Mouse (Mus musculus): ENCODE results near the gene Ankrd17. TPM values are rescaled to one million over a fixed set of nuclear protein-coding genes. Genes with fewer than 3 reads are reported as not detected.

The Ankrd17 gene
- polyA plus RNA-seq, 1 experiment from 2014 or later: 26.8 TPM

DNA sequence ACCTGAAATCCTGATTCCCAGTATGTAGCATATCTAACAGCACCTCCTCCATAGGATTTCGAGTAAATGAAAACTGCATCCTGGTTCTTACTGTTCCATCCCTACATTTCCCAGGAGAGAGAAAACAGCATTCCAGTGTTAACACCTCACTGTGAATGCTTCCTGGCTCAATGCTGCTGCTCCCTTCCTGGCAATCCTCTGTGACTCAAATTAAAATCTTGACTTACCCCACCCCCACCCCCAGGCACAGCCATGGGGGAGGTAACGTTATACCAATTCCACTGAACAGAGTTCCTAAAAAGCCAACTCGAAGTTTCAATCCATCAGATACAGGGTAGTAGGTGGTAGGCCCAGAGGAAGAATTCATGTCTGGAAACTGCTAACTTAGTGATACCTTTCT is 143.4 kb downstream of the Ankrd17 start:
- peak overlapping the region; percentile 74 for H3K4me3 ChIP-seq (ENCODE audit: low read depth, low read length)
- H3K4me2 ChIP-seq: peak overlapping the region; percentile 78
- no peak for ATAC-seq (replicated peaks; ENCODE audit: insufficient number of reproducible peaks, low FRiP score, low TSS enrichment)
- no peaks in the 10 kb centered on the region for H3K27me3 ChIP-seq (ENCODE audit: control insufficient read depth, insufficient read depth, low read length)
- WGBS (ENCODE audit: insufficient replicate concordance): 29% methylated on average over 3 of the region's 3 CpGs
- peaks cover 6% of the 10 kb centered on the region for H3K4me1 ChIP-seq (ENCODE audit: control insufficient read depth, insufficient read depth, low read length)
- 0 out of 2 replicates have a peak overlapping the region, but pooled peaks have one; percentile 91 for H3K27ac ChIP-seq (ENCODE audit: low read depth, low read length)
- H3K9me3 ChIP-seq (replicated peaks; ENCODE audit: control insufficient read depth, low read length): no peaks in the 10 kb centered on the region
- H3K36me3 ChIP-seq (ENCODE audit: control insufficient read depth, insufficient read depth, low read length): peaks cover 5% of the 10 kb centered on the region; the same call in 1 of the 2 replicates
- H3K9ac ChIP-seq (ENCODE audit: low read depth, low read length): peak overlapping the region; percentile 93

DNA sequence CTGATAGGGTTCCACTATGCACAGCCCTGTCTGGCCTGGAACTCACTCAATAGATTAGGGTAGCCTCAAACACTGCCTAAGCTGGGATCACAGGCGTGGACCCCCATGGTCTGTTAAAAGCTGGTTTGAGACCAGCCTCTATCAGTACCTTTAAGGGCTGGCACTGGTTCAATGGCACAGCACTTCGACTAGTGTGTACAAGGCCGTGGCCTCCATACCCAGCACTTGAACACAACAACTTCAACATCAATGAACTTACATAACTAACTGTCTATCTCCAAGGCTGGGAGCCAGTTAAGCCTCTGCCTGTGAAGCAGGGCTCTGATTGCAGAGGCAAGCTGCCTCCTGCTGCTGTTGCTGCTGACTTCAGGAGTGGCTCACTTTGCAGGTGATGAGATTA is 148.6 kb downstream of the Ankrd17 start:
- Histone ChIP-seq H3K9ac (ENCODE audit: low read depth, low read length) (no peak overlapping the region), H3K4me2 (no peak overlapping the region), H3K9me3 (replicated peaks; ENCODE audit: control insufficient read depth, low read length) (no peaks in the 10 kb centered on the region), H3K4me1 (ENCODE audit: control insufficient read depth, insufficient read depth, low read length) (peaks cover 2% of the 10 kb centered on the region; the same call in 1 of the 2 replicates), H3K27me3 (ENCODE audit: control insufficient read depth, insufficient read depth, low read length) (no peaks in the 10 kb centered on the region), H3K27ac (ENCODE audit: low read depth, low read length) (no peak overlapping the region), H3K36me3 (ENCODE audit: control insufficient read depth, insufficient read depth, low read length) (peaks cover 24% of the 10 kb centered on the region), H3K4me3 (ENCODE audit: low read depth, low read length) (no peak overlapping the region)
- WGBS (ENCODE audit: insufficient replicate concordance): 93% methylated on average over 3 of the region's 3 CpGs
- ATAC-seq (replicated peaks; ENCODE audit: insufficient number of reproducible peaks, low FRiP score, low TSS enrichment): no peak

DNA sequence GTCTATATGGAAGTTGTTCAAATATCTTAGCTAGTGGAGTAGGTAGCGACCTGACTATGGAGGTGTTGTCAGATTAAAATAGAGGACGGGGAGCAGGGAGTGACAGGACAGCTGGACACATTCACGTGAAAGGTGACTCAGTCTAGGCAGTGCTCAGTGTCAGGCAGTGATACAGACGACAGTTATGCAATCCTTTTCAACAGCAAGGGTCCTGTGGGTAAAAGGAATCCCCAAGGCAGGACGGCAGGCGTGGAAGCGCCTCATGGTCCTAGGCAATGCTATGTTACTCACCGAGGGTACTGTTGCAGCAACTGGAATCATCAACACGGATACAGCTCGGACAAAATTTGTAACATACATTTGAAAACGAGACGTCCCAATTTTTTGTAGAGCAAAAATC is 149.2 kb downstream of the Ankrd17 start:
- no peaks in the 10 kb centered on the region for H3K4me1 ChIP-seq (ENCODE audit: control insufficient read depth, insufficient read depth, low read length)
- H3K27ac ChIP-seq (ENCODE audit: low read depth, low read length): no peak overlapping the region
- 89% methylated on average over 12 of the region's 12 CpGs for WGBS (ENCODE audit: insufficient replicate concordance)
- H3K4me2 ChIP-seq: no peak overlapping the region
- no peak overlapping the region for H3K9ac ChIP-seq (ENCODE audit: low read depth, low read length)
- ATAC-seq (replicated peaks; ENCODE audit: insufficient number of reproducible peaks, low FRiP score, low TSS enrichment): no peak
- no peaks in the 10 kb centered on the region for H3K9me3 ChIP-seq (replicated peaks; ENCODE audit: control insufficient read depth, low read length)
- peaks cover 24% of the 10 kb centered on the region for H3K36me3 ChIP-seq (ENCODE audit: control insufficient read depth, insufficient read depth, low read length)
- no peak overlapping the region for H3K4me3 ChIP-seq (ENCODE audit: low read depth, low read length)
- no peaks in the 10 kb centered on the region for H3K27me3 ChIP-seq (ENCODE audit: control insufficient read depth, insufficient read depth, low read length)

DNA sequence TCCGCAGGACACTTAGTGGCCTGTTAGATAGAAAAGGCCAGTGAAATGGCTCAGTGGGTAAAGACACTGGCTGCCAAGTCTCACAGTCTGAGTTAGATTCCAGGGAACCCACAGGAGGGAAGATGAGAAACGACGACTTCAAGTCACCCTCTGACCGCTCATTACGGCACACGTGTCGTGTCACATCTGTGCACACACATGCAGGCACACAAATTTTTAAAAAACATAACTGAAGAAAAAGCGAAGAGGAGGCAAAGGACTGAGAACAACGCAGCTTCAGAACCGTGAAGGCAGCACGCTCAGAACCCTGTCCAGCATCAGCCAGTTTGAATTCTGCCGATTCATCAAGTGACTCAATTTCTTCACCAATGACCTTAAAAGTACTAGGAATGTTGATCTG is 153.0 kb downstream of the Ankrd17 start:
- Histone ChIP-seq H3K4me1 (ENCODE audit: control insufficient read depth, insufficient read depth, low read length) (no peaks in the 10 kb centered on the region), H3K36me3 (ENCODE audit: control insufficient read depth, insufficient read depth, low read length) (peaks cover 21% of the 10 kb centered on the region), H3K4me2 (no peak overlapping the region), H3K4me3 (ENCODE audit: low read depth, low read length) (no peak overlapping the region), H3K27me3 (ENCODE audit: control insufficient read depth, insufficient read depth, low read length) (no peaks in the 10 kb centered on the region), H3K27ac (ENCODE audit: low read depth, low read length) (no peak overlapping the region), H3K9ac (ENCODE audit: low read depth, low read length) (no peak overlapping the region), H3K9me3 (replicated peaks; ENCODE audit: control insufficient read depth, low read length) (no peaks in the 10 kb centered on the region)
- no peak for ATAC-seq (replicated peaks; ENCODE audit: insufficient number of reproducible peaks, low FRiP score, low TSS enrichment)
- 93% methylated on average over 12 of the region's 12 CpGs for WGBS (ENCODE audit: insufficient replicate concordance)

- Histone ChIP-seq H3K4me3 (ENCODE audit: low read depth, low read length) (no peak overlapping the region), H3K4me1 (ENCODE audit: control insufficient read depth, insufficient read depth, low read length) (no peaks in the 10 kb centered on the region), H3K4me2 (no peak overlapping the region), H3K9ac (ENCODE audit: low read depth, low read length) (no peak overlapping the region), H3K36me3 (ENCODE audit: control insufficient read depth, insufficient read depth, low read length) (no peaks in the 10 kb centered on the region), H3K27me3 (ENCODE audit: control insufficient read depth, insufficient read depth, low read length) (no peaks in the 10 kb centered on the region), H3K9me3 (replicated peaks; ENCODE audit: control insufficient read depth, low read length) (no peaks in the 10 kb centered on the region), H3K27ac (ENCODE audit: low read depth, low read length) (no peak overlapping the region)
- 24% methylated on average over 5 of the region's 5 CpGs for WGBS (ENCODE audit: insufficient replicate concordance)
- ATAC-seq (replicated peaks; ENCODE audit: insufficient number of reproducible peaks, low FRiP score, low TSS enrichment): no peak
Observed at GRCm38 (mm10) chr5:90203168-90203567, 163.2 kb downstream of the Ankrd17 start.

DNA sequence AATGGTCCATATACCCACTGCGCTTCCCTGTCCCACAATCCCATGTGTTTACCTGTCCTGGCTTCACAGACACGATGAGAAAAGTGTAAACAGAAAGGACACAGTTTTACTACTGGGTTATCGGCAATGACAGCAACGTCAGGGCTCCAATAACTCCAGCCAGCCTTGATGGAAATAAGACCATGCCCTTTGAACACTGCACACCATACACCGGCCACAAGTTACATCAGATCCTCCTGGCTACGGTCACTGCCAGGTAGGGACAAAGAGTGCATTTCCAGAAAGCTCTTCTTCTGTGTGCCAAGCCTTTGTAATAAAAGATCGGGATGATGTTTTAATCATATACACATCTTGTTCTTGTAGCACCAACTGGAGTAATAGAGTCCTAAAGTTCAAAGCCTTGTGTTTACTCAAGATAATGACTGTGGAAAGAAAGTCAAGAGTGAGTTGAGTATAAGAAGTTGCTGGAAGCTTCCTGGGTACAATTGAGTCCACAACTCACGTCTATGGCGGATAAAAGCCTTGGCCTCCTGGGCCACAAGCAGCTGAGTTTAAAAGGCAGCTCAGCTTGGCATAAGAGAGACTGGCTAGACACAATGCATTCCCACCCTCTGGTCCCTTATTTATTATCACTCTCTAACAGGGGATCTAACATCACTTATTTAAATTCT is 163.8 kb downstream of the Ankrd17 start:
- Histone ChIP-seq H3K4me2 (no peak overlapping the region), H3K9ac (ENCODE audit: low read depth, low read length) (no peak overlapping the region), H3K36me3 (ENCODE audit: control insufficient read depth, insufficient read depth, low read length) (no peaks in the 10 kb centered on the region), H3K4me1 (ENCODE audit: control insufficient read depth, insufficient read depth, low read length) (no peaks in the 10 kb centered on the region), H3K9me3 (replicated peaks; ENCODE audit: control insufficient read depth, low read length) (no peaks in the 10 kb centered on the region), H3K27me3 (ENCODE audit: control insufficient read depth, insufficient read depth, low read length) (no peaks in the 10 kb centered on the region), H3K4me3 (ENCODE audit: low read depth, low read length) (no peak overlapping the region), H3K27ac (ENCODE audit: low read depth, low read length) (no peak overlapping the region)
- no peak for ATAC-seq (replicated peaks; ENCODE audit: insufficient number of reproducible peaks, low FRiP score, low TSS enrichment)
- 80% methylated on average over 9 of the region's 9 CpGs for WGBS (ENCODE audit: insufficient replicate concordance)

DNA sequence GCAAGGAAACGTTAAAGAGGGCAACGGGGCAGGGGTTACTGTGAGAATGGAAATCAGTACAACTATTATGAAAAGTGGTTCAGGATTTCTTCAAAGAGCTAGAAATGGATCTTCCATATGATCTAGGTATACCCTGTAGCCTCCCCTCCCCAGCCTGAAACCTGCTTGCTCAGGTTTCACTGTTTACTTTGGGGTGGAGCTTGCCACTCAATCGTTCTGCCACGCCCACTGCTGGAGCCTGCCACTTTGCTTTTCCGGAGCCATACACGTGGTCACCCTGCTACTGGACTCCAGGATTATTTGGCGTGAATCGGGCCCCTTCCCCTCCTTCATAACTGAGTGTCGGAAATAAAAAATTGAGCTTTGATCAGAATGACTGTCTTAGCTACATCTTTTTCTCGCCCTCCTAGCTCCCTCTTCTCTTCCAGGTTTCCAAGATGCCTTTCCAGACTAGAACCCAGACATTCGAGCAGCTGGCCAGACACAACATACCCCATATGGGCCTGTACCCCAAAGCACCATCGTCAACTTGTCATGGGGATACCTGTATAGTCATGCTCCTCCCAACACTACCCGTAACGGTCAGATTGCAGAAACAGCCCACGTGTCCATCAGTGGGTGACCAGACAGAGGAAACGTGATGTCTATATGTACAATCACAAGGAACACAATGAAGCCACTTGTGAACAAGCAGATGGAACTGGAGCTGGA is 166.3 kb downstream of the Ankrd17 start:
- H3K36me3 ChIP-seq (ENCODE audit: control insufficient read depth, insufficient read depth, low read length): no peaks in the 10 kb centered on the region
- 56% methylated on average over 16 of the region's 16 CpGs for WGBS (ENCODE audit: insufficient replicate concordance)
- no peaks in the 10 kb centered on the region for H3K9me3 ChIP-seq (replicated peaks; ENCODE audit: control insufficient read depth, low read length)
- H3K4me3 ChIP-seq (ENCODE audit: low read depth, low read length): no peak overlapping the region
- H3K4me1 ChIP-seq (ENCODE audit: control insufficient read depth, insufficient read depth, low read length): no peaks in the 10 kb centered on the region
- no peak overlapping the region for H3K4me2 ChIP-seq
- H3K9ac ChIP-seq (ENCODE audit: low read depth, low read length): no peak overlapping the region
- no peak for ATAC-seq (replicated peaks; ENCODE audit: insufficient number of reproducible peaks, low FRiP score, low TSS enrichment)
- no peaks in the 10 kb centered on the region for H3K27me3 ChIP-seq (ENCODE audit: control insufficient read depth, insufficient read depth, low read length)
- no peak overlapping the region for H3K27ac ChIP-seq (ENCODE audit: low read depth, low read length)

DNA sequence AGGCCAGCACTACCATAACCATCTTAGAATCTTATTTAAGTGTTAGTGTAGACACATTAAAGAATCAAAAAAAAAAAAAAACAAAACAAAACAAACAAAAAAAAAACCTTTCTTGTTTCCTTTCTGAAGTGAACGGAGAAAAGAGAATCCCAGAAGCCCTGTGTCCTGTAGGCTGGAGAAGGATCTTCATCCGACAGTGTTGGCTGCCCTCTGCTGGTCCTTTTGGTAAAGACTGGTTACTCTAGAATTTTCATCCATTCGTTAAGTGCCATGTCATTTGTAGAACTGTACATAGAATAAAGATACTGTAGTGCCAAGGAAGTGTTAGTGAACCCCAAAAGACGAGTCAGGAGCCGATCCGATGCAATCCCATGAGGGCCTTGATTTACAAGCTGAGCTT is 171.5 kb downstream of the Ankrd17 start:
- H3K4me1 ChIP-seq (ENCODE audit: control insufficient read depth, insufficient read depth, low read length): no peaks in the 10 kb centered on the region
- H3K27ac ChIP-seq (ENCODE audit: low read depth, low read length): no peak overlapping the region
- H3K4me3 ChIP-seq (ENCODE audit: low read depth, low read length): no peak overlapping the region
- no peaks in the 10 kb centered on the region for H3K36me3 ChIP-seq (ENCODE audit: control insufficient read depth, insufficient read depth, low read length)
- H3K9me3 ChIP-seq (replicated peaks; ENCODE audit: control insufficient read depth, low read length): no peaks in the 10 kb centered on the region
- WGBS (ENCODE audit: insufficient replicate concordance): 25% methylated on average over 6 of the region's 6 CpGs
- no peaks in the 10 kb centered on the region for H3K27me3 ChIP-seq (ENCODE audit: control insufficient read depth, insufficient read depth, low read length)
- no peak overlapping the region for H3K9ac ChIP-seq (ENCODE audit: low read depth, low read length)
- no peak overlapping the region for H3K4me2 ChIP-seq
- no peak for ATAC-seq (replicated peaks; ENCODE audit: insufficient number of reproducible peaks, low FRiP score, low TSS enrichment)

DNA sequence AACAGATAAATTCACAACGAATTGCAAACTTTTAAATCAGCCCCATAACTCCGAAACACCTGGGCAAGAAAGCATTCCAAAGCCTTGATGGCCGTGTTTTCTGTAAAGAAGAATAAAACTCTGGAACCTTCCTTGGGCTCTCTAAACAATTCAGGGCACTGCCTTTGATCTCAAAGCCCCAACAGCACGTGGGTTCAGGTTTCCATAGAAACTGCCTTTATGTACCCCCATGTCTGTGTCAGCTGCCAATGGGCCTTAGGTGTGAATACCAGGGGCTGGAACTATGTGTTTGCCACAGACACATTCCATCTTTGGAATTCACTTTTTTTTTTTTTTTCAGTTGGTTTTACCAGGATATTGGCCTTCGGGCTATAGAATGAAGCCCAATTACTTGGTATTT is 183.6 kb downstream of the Ankrd17 start:
- H3K27ac ChIP-seq (ENCODE audit: low read depth, low read length): no peak overlapping the region
- H3K36me3 ChIP-seq (ENCODE audit: control insufficient read depth, insufficient read depth, low read length): no peaks in the 10 kb centered on the region
- H3K27me3 ChIP-seq (ENCODE audit: control insufficient read depth, insufficient read depth, low read length): no peaks in the 10 kb centered on the region
- 56% methylated on average over 5 of the region's 5 CpGs for WGBS (ENCODE audit: insufficient replicate concordance)
- H3K4me1 ChIP-seq (ENCODE audit: control insufficient read depth, insufficient read depth, low read length): no peaks in the 10 kb centered on the region
- ATAC-seq (replicated peaks; ENCODE audit: insufficient number of reproducible peaks, low FRiP score, low TSS enrichment): no peak
- H3K4me2 ChIP-seq: no peak overlapping the region
- H3K4me3 ChIP-seq (ENCODE audit: low read depth, low read length): no peak overlapping the region
- no peaks in the 10 kb centered on the region for H3K9me3 ChIP-seq (replicated peaks; ENCODE audit: control insufficient read depth, low read length)
- H3K9ac ChIP-seq (ENCODE audit: low read depth, low read length): no peak overlapping the region

Data from heart, embryonic 11.5 days (tissue).